Mouse (Mus musculus) c-Kit-positive CD71-positive TER-119-positive erythroid progenitor cells, embryonic 14.5 days (primary cell): ENCODE data around the gene Pfdn5.
A peak's percentile ranks its signal among the peaks of the same experiment; 100 is the strongest.

Source experiments
- DNase-seq: peaks from one replicate; pipeline ENCODE4 v3.0.0-alpha.2; 2013; ENCODE audit warnings: low spot score

The Pfdn5 gene

DNA sequence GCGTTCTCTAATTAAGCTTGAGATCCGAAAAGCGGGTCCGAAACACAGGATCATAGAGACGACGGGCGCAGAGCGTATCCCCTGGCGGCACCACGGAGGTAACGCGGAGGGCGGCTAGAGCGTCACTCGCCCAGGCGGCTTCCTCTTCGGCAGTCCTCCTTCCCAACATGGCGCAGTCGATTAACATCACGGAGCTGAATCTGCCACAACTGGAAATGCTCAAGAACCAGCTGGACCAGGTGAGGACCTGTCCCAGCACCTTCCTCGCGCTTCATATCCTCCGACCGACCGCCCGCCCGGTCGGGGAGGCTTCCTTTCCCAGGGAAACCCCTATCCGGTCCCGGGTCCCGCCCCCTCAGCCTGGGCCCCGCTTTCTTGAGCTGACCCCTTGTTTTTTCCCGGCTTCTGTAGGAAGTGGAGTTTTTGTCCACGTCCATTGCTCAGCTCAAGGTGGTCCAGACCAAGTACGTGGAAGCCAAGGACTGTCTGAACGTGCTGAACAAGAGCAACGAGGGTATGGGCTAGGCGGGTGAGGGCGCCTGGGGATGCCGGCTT lies at the start of gene Pfdn5:
Gene Pfdn5 (plus strand): TSS at position 95 of the 555 bp plus-strand sequence.
- peak; percentile 80 for DNase-seq

DNA sequence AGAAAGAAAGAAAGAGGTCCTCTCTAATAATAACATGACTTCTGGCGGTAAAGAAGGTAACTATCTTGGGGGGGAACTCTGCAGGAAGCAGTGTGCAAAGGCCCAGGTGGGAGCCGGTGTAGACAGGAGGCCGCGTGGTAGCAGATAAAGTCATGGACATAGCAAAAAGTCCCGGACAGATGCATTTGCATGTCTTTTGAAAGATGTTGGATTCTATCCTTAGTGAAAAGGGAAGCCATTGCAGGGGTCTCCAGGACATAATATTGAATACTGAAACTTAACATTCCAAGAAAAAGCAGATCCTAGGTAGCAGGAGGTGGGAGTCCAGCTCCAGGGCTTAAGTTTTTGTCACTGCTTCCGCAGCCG lies 47.2 kb upstream of the Pfdn5 start:
- DNase-seq: no peak

DNA sequence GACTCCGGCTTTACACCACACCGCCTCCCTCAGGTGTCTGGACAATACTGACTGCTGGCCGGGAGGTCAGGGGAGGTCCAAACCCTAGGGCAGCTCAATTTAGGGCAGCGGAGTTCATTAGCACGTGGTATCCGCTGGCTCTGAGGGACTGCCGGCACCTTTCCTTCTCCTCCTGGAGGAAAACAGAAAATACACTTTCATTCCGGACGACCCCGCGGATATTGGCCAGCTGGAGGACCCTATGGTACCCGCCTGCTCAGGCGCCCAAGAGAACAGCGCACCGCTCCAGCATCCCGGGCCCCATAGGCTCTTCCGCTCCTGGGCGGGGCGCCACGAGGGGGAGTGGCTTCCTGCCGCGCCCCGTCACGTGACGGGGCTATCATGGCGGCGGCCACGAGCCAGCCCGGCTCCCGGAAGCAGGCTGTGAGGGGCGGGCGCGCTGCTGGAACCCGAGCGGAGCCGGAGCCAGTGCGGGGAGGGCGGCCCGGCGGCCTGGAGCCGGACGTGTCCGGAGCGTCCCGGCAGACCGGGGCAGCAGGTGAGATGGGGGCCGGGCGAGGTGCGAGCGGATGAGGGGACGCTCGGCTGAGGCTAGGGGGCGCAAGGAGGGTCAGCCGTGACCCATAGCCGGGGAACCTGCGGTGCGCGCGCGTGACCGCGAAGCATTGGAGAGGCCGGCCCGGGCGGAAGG lies 46.7 kb upstream of the Pfdn5 start, which contains the start of gene Mfsd5:
Gene Mfsd5 (plus strand): TSS at position 363 of the 691 bp plus-strand sequence.
- DNase-seq: peak; percentile 87

DNA sequence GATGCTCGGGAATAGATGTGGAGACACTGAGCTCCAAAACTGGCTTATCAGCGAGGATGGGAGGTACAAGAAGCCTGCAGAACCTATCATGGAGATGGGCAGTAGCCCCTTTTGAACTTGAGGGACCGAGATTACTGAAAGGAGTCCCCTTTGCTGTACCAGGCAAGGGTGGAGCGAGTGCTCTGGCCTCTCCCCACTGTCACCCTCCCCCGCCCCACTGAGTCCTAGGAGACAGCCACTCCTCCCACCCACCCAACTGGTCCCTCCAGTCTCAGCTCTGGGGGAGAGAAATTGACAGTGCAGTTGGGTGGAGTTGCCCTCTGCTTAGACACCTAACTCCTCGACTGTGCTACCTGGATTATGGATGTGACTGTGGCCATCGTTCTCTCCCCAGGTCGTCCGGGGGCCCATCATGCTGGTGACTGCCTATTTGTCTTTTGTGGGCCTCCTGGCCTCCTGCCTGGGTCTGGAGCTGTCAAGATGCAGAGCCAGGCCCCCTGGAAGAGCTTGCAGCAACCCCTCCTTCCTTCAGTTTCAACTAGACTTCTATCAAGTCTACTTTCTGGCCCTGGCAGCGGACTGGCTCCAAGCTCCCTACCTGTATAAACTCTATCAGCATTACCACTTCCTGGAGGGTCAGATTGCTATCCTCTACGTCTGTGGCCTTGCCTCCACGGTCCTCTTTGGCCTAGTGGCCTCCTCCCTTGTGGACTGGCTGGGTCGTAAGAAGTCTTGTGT lies 46.0 kb upstream of the Pfdn5 start:
- no peak for DNase-seq

DNA sequence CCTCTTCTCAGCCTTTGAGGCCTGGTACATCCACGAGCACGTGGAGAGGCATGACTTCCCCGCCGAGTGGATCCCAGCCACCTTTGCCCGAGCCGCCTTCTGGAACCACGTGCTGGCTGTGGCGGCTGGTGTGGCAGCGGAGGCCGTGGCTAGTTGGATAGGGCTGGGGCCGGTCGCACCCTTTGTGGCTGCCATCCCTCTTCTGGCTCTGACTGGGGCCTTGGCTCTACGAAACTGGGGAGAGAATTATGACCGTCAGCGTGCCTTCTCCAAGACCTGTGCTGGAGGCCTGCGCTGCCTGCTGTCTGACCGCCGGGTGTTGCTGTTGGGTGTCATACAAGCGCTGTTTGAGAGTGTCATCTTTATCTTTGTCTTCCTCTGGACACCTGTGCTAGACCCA lies 45.3 kb upstream of the Pfdn5 start:
- no peak for DNase-seq

DNA sequence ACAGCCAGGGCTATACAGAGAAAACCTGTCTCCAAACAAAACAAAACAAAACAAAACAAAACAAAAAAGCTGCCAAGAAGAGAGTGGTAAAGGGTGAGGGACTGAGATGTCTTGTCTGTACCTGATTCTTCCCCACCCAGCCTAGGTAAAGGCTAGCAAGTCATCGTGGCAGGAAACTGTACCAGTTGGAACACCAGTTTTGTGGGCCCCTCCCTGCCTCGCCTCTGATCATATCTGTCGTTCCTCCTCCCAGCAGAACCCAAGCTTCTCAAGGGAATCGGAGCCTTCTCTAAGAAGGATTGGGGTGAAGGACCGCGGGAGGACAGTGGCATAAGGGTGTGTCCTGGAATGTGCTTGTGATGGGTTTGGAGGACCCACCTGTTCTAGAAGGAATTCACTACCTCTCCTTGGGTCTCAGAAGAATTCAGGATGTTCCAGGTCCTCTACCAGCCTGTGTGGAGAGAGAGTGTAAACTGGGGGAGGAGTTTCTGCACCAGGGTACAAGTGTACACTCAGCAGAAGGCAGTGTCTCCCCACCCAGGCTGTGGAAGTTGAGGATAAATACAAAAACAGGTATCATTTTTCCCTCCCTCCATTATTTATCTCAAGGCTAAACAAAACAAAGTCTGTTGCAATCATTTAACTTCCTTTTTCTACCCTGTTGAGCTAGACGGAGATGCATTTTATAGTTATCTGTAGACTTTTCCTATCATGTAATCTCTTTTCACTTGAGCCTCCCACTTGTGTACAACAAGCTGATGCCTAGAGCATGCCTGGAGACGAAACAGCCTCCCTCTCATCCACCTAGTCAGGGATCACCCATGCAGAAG lies 43.2 kb upstream of the Pfdn5 start:
- peak; percentile 49 for DNase-seq

DNA sequence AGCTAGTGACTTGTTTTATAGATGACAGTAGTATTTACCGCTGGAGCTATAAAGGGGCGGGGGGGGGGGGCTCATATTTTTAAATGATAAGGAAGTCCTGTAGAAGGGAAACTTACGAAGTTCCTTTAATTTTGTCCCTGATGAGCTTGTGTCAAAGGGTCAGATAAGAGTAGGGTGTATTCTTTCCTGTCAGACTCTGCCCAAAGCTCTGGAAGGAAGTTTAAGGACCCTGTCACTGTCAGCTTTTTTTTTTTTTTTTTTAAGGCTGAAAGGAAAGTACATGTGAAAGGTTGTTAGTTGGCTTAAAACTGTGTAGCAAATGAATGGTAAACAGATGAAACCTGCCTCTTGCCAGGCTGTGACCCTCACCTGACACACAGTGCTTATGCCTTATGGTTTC lies 42.3 kb upstream of the Pfdn5 start:
- no peak for DNase-seq

DNA sequence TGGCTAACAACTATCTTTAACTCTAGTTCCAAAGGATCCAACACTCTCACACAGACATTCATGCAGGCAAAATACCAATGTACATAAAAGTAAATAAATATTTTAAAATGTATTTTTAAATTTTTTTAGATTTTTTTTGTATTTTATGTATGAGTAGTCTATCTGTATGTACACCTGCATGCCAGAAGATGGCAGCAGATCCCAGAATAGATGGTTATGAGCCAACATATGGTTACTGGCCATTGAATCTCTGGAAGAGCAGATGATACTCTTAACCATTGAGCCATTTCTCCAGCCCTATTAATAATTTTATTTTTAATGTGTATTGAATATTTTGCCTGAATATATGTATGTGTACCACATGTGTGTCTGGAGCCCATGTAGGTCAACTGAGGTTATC lies 38.5 kb upstream of the Pfdn5 start:
- peak; percentile 56 for DNase-seq

DNA sequence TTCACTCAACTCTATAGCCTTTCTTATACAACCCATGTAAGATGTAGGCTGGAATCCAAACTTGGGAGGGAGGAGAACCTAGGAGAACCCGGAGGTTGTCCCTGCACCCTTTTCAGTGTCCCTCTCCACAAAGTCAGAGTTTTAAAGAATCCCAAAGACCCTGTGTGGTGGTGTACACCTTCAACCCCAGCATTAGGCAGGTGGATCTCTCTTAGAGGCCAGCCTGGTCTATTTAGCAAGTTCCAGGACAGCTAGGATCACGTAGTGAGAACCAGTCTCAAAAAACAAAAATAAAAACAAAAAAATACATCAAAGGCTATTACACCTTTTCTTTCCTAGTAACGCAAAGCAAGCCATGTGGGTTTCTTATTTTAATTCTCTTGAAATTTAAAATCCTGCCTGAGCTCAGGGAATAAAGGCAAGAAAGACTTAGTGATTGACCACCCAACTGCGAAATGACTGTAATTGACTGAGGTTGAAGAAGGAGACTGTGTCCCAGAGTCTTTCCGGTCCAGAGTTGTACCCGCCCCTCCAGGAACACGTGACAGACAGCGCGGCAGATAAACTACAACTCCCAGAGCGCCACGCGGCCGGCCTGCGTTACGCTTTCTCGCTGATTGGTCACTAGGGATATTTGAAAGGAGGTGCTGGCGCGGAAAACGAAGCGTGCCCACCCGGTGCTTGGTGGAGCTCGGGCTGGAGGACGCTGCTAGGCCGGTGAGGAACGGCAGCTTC lies 30.1 kb upstream of the Pfdn5 start, which contains the start of gene Espl1:
Gene Espl1 (plus strand): TSS at position 634 of the 735 bp plus-strand sequence.
- peak; percentile 94 for DNase-seq

DNA sequence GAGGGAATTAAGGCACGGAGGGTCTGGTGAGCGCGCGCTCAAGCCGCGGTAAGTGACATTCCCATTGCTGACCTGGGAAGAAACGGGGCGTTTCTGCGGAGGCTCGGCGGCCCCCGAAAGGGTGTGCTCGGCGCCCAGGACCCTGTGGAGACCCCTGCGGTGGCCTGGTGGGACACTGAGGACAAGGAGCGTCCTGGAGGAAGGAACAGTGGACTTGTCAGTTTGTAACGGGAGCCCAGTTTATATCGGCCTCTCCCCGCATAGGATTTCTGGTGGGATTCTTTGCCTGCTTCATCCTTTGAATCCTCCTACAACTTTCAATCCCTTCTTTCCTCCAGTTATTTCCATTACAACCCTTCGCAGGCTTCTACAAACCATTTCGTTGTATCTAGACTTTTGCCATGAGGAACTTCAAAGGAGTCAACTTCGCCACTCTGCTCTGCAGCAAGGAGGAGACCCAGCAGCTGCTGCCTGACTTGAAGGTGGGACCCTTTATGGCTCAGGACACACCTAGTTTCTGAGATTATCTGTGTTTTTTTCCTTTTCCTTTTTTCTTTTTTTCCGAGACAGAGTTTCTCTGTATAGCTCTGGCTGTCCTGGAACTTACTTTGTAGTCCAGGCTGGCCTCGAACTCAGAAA lies 29.4 kb upstream of the Pfdn5 start:
- peak; percentile 37 for DNase-seq

DNA sequence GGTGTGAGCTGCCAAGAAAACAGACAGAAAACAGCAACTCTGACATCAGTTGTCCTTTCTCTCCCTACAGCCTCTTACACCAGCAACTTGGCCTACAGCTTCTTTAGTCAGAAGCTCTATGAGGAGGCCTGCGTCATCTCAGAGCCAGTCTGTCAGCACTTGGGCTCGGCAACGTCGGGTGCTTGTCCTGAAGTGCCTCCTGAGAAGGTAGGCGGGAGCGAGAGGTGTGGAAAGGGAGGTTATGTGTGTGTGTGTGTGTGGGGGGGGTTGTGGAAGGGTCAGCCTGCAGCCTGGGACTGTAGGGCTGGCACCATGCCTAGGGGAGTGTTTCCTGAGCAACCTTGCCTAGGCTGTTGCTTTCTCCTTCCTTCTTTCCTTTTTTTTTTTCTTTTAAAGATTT lies 23.4 kb upstream of the Pfdn5 start:
- no peak for DNase-seq

DNA sequence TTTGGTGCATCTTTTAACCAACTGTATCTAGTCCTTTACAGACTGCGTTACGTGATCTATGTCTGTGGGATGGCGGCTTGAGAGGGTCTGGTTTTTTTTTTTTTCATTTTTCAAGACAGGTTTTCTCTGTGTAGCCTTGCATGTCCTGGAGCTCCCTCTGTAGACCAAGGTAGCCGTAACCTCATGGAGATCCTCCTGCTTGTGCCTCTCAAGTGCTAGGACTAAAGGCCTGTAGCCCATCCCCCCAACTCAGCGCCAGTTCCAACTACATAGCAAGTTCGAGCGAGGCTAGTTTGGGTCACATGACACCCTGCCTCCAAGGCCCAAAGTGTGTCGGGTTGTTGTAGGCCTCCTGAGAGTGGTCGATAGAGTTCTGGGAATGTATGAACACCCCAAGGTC lies 17.2 kb upstream of the Pfdn5 start:
- DNase-seq: no peak

DNA sequence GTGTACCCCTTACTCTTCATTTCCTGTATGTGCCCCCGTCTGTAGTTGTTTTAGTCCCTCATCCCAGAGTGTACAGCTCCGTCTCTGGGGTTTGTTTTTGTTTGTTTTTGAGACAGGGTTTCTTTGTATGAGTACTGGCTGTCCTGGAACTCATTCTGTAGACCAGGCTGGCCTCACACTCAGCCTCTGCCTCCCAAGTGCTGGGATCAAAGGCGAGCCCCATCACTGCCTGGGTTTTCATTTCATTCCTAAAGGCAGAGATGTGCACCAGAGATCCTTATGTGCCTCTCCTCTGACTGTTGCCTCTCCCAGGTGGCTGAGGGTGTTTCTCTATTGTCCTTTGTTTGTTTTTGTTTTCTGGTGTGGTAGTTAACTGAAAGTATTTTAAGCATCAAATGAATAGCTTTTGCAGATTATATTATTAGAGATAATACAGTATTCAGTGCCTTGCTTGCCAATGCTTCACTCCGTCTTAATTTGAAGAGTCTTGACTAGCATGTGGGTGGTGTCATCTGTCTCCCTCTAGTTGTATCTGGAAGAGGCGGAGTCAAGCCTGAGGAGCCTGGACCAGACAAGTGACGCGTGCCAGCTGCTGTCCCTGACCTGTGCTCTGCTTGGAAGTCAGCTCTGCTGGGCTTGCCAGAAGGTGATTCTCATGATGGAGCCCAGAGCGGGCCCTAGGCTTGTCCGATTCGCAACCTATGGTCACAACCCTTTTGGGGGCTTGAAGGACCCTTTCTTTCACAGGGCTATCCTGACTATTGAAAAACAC lies 15.7 kb upstream of the Pfdn5 start:
- no peak for DNase-seq

DNA sequence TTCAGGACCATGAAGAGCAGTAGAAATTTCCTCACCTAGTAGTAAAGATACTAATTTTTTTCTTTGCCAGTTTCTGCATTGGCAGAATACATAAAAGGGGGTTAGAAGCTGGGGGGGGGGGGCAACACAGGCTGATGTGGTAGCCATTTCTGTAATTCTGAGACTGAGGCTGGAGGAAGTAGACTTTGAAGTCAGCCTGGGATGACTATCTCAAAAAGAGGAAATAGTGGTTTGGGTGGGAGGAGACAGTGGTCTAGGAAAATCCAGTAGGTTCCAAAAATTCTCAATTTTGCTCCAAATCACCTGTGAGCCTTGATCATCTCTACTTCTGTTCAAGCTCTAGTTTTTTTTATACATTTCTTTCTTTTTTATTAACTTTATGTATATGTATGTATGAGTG lies 14.4 kb upstream of the Pfdn5 start:
- DNase-seq: no peak

DNA sequence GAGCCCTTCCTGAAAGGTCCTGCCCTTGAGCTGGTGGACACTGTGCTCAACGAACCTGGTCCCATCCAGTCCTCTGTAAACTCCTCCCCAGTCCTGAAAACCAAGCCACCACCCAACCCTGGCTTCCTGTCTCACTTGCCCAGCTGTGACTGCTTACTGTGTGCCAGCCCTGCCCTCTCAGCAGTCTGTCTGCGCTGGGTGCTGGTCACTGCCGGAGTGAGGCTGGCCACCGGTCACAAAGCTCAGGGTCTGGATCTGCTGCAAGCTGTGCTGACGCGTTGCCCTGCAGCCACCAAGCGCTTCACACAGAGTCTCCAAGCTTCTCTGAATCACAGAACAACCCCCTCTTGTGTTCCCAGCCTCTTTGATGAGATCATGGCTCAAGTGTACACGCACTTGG lies 10.6 kb upstream of the Pfdn5 start:
- no peak for DNase-seq

DNA sequence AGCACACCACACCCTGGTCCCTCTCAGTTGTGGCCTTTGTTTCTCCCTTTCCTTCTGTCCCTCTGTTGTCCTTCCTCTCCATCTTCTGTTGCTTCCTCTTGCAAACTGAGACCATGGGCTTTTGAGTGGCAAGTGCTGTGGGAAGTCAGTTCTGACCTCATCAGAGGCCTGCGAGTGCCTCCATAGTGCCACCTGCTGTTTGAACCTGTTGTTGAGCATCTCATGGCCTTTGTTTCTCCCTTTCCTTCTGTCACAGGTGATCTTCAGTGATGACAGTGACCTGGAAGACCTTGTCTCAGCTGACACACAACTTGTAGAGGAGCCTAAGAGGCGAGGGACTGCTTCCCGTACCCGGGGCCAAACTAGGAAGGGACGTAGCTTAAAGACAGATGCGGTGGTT lies 9.7 kb upstream of the Pfdn5 start:
- no peak for DNase-seq

DNA sequence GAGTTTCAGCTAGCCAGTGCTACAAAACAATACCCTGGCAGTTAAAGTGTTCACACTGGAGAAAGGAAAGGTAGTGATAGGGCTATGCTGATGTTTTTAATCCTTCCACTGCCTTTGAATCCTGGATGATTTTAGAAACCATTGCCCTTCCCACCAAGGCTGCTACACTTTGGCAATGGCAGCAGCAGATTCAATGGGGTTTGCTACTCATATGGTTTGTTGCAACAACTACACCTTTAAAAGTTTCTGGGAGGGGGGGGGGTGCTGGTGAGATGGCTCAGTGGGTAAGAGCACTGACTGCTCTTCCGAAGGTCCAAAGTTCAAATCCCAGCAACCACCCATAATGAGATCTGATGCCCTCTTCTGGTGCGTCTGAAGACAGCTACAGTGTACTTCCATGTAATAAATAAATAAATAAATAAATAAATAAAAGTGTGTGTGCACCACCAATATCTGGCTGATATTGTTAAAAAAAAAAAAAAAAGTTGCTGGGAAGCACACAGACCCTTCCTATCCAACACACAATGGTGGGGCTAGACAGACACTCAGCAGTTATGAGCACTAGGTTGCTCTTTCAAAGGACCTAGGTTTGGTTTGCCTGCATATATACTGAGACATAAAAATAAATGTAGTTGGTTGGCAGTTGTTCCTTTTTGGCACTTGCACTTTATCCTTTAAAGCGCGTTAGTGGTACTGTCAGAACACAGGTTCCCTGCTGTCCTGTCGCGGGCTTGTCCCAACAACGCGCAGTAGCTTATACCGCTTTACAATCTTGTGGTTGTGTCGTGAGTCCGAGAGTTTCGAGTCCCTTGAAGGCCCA lies 1.1 kb upstream of the Pfdn5 start:
- peak; percentile 44 for DNase-seq

DNA sequence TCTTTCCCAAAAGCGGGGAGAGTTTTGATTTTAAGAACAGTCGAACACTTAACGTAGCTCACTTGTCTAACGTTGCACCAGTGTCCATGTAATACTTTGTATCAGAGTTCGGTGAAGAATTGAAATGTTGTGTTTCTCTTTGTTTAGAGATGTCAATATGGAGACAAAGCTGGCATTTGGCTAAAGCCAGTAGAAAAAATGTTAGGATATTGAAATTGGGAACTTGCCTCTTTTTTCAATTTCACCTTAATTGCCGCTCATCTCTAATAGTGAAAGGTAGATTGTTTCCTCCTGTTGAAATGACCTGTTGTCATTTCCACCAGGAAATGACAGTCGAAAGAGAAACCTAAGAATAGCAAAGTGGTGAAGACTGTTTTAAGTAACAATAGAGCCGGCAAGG lies 976 bp downstream of the Pfdn5 start:
- DNase-seq: no peak

DNA sequence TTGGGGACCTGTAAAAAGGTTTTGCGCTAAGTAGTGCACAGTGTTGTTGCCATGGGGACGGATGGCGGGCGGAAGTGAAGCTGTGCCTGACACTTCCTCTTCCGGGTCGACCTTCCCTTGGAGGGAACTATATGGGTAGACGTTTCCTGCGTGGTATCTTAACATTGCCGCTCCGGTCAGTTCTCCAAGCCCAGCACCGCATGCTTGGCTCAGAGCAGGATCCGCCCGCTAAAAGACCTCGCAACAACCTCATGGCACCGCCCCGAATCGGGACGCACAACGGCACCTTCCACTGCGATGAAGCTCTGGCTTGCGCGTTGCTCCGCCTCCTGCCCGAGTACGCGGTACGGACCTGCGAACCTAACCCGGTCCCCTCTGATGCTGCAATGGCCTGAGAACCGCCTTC lies 5.7 kb downstream of the Pfdn5 start, which contains the start of gene Myg1:
Gene Myg1 (plus strand): TSS at position 100 of the 406 bp plus-strand sequence.
- DNase-seq: peak; percentile 79
